Mouse (Mus musculus): ENCODE measurements around the gene Gpatch2. TPM values are rescaled to one million over a fixed set of nuclear protein-coding genes. Genes with fewer than 3 reads are reported as not detected.

Gpatch2 gene
- polyA plus RNA-seq, 1 experiment from 2014 or later, result 16.8 TPM

DNA sequence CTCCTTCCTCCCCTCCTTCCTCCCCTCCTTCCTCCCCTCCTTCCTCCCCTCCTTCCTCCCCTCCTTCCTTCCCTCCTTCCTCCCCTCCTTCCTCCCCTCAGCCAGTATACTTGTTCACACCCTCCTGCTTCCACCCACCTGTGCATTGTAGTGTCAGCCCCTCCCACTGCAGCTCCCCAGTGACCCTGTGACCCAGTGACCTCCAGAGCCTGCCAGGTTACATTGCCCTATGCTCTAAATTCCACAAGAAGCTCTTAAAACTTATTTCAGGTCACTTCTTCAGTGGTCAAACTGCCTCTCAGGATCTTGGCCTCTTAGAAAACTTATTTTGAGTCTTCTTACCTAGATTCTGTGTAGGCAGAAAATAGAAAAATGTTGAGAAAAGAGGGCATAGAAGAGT, 99.2 kb downstream of the Gpatch2 start:
- H3K27ac ChIP-seq, result no peak overlapping the region
- H3K9me3 ChIP-seq, result no peaks in the 10 kb centered on the region
- H3K4me1 ChIP-seq (replicated peaks), result no peaks in the 10 kb centered on the region
- no peak overlapping the region for H3K4me3 ChIP-seq (replicated peaks)
- H3K9ac ChIP-seq, result no peak overlapping the region
- no peak for ATAC-seq
- no peaks in the 10 kb centered on the region for H3K36me3 ChIP-seq
- no peak overlapping the region for H3K4me2 ChIP-seq (replicated peaks)
- H3K27me3 ChIP-seq (replicated peaks), result no peaks in the 10 kb centered on the region

DNA sequence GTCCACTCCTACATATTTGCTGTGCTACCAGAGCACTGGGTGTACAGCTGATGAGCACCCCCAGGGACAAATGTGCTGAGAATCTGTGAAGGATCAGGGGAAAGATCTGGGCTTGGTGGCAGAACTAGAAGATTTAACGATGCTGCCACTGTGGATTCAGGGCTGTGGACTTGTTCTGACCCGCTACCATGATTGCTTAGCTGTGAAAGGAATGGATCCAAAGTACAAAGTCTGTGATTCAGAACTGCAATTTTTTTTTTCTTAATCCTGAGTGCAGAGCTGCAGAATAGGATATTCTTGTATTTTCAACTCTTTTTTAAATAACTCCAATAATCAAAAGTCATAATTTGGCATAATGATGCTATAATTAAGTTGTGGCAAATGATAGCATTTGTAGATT, 100.5 kb downstream of the Gpatch2 start:
- no peaks in the 10 kb centered on the region for H3K27me3 ChIP-seq (replicated peaks)
- H3K36me3 ChIP-seq, result no peaks in the 10 kb centered on the region
- no peak overlapping the region for H3K4me3 ChIP-seq (replicated peaks)
- no peaks in the 10 kb centered on the region for H3K4me1 ChIP-seq (replicated peaks)
- no peak for ATAC-seq
- no peak overlapping the region for H3K9ac ChIP-seq
- no peak overlapping the region for H3K27ac ChIP-seq
- H3K4me2 ChIP-seq (replicated peaks), result no peak overlapping the region
- H3K9me3 ChIP-seq, result no peaks in the 10 kb centered on the region
- WGBS, result 80% methylated on average over 2 of the region's 2 CpGs

DNA sequence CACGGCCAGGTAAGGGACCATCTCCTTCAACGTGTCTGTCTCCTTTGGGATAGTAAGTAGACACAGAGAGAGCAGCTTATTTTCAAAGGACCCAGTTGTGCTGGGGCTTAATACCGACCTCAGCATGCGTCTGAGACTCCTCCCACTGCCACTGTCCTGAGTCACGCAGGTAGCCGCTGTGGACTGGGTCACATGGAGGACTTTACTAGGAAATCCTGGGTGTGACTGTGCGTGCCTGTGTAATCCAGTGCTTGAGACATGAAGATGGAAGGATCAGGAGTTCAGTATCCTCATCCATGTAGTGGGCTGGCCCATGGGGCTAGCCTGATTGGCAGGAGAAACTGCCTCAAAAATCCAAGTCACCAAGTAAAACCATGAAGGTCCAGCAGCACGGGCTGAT, 101.2 kb downstream of the Gpatch2 start:
- no peaks in the 10 kb centered on the region for H3K4me1 ChIP-seq (replicated peaks)
- no peaks in the 10 kb centered on the region for H3K27me3 ChIP-seq (replicated peaks)
- H3K27ac ChIP-seq, result no peak overlapping the region
- H3K4me2 ChIP-seq (replicated peaks), result no peak overlapping the region
- no peaks in the 10 kb centered on the region for H3K36me3 ChIP-seq
- peak; percentile 42; the same call in 1 of the 2 replicates for ATAC-seq
- no peaks in the 10 kb centered on the region for H3K9me3 ChIP-seq
- no peak overlapping the region for H3K9ac ChIP-seq
- 85% methylated on average over 8 of the region's 8 CpGs for WGBS
- H3K4me3 ChIP-seq (replicated peaks), result no peak overlapping the region

DNA sequence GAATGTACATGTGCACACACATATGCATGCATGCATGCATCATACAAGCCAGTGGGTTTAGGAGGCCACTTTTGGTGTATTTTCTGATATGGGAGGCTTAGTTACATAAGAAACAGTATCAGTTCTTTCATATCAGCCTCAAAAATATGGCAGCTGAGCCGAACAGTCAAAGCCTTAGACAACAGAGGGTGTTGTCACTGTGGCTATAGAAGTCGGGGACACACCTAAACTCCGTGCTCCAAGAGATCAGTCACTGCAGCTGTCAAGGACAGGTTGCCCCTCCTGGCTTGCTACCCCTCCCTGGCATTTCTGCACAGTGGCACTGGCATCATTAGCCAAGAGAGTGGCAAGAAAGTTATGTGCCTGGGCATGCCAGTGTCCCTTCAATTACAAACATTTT, 106.5 kb downstream of the Gpatch2 start:
- no peak for ATAC-seq
- no peaks in the 10 kb centered on the region for H3K36me3 ChIP-seq
- H3K9me3 ChIP-seq, result no peaks in the 10 kb centered on the region
- H3K9ac ChIP-seq, result no peak overlapping the region
- H3K27me3 ChIP-seq (replicated peaks), result no peaks in the 10 kb centered on the region
- 71% methylated on average over 3 of the region's 3 CpGs for WGBS
- no peak overlapping the region for H3K4me3 ChIP-seq (replicated peaks)
- H3K4me1 ChIP-seq (replicated peaks), result no peaks in the 10 kb centered on the region
- no peak overlapping the region for H3K4me2 ChIP-seq (replicated peaks)
- no peak overlapping the region for H3K27ac ChIP-seq

DNA sequence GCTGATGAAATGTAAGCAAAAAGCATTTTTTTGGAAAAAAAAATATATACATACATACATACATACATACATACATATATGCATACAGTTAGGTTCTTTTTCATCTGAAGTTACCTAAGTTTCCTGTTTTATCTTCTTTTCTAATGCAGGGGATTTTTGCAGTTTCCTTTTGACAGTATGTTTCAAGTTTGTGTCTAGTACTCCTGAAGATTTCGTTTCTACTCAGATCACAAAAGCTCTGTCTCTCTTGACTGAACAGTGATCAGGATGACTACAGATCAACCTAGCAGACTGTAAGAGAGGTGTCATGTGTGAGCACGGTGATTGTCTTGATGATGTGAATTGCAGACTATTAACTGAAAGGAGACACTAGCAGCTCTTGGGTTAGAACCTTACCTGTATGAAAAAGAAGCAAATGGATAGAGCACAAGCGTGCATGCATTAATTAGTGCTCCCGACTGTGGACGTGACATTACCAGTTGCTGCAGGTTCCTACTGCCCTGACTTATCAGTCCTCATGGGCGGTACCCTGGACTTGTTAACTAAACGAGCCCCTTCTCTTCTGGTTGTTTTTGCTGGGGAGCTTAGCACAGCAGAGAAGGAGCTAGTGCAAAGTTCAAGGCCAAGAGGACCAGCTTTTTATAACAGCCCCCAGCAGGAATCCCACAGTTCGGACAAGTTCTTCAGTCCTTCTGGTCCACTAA, 107.3 kb downstream of the Gpatch2 start:
- Histone ChIP-seq H3K27me3 (replicated peaks) (no peaks in the 10 kb centered on the region), H3K4me2 (replicated peaks) (no peak overlapping the region), H3K9ac (no peak overlapping the region), H3K4me3 (replicated peaks) (no peak overlapping the region), H3K4me1 (replicated peaks) (no peaks in the 10 kb centered on the region), H3K36me3 (no peaks in the 10 kb centered on the region), H3K27ac (peak overlapping the region; percentile 48), H3K9me3 (no peaks in the 10 kb centered on the region)
- peak; percentile 95 for ATAC-seq
- 61% methylated on average over 8 of the region's 8 CpGs for WGBS

DNA sequence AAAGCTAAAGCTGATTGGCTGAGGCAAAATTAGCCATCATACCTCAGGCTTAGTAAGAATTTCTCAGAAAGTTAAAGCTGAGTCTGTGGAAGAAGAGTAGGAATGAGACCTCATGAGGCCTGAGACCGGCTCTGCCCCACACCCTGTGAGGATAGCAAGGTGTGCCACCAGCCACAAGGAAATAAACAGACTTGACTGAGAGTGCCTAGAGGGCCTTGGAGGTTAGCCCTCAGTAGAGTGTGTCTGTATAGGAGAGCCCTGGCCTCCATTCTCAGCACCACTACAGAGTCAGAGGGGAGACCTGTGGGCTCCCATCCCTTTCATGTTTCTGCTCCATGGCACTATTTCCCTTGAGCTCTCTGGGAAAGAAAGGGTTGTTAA, 107.9 kb downstream of the Gpatch2 start:
- H3K36me3 ChIP-seq, result no peaks in the 10 kb centered on the region
- no peak overlapping the region for H3K9ac ChIP-seq
- no peaks in the 10 kb centered on the region for H3K4me1 ChIP-seq (replicated peaks)
- H3K4me2 ChIP-seq (replicated peaks), result no peak overlapping the region
- H3K27ac ChIP-seq, result peak overlapping the region; percentile 48
- ATAC-seq, result peak; percentile 93
- no peaks in the 10 kb centered on the region for H3K9me3 ChIP-seq
- WGBS, result 76% methylated on average over 1 of the region's 1 CpGs
- H3K4me3 ChIP-seq (replicated peaks), result no peak overlapping the region
- H3K27me3 ChIP-seq (replicated peaks), result no peaks in the 10 kb centered on the region

DNA sequence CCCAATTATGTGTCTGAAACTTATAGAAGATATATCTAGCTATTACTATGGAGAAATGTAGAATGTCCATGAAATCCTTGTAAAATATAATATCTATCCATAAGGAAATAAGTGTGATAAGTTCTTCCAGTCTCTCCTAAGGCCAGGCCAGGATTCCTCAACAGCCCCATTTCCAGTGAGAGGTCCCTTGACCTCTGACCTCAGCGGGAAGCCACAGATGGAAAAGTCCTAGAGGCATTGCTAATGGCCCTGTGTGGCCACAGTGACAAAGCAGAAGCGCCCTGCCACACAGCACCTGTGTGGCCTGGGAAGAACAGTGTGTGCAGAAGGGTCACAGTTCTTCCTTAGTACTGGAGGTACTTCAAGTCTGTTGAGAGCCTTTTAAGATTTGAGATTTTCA, 127.2 kb downstream of the Gpatch2 start:
- H3K4me2 ChIP-seq (replicated peaks), result no peak overlapping the region
- WGBS, result 71% methylated on average over 2 of the region's 2 CpGs
- H3K9me3 ChIP-seq, result no peaks in the 10 kb centered on the region
- no peak overlapping the region for H3K27ac ChIP-seq
- no peaks in the 10 kb centered on the region for H3K27me3 ChIP-seq (replicated peaks)
- no peaks in the 10 kb centered on the region for H3K36me3 ChIP-seq
- no peak for ATAC-seq
- H3K9ac ChIP-seq, result no peak overlapping the region
- no peaks in the 10 kb centered on the region for H3K4me1 ChIP-seq (replicated peaks)
- H3K4me3 ChIP-seq (replicated peaks), result no peak overlapping the region

DNA sequence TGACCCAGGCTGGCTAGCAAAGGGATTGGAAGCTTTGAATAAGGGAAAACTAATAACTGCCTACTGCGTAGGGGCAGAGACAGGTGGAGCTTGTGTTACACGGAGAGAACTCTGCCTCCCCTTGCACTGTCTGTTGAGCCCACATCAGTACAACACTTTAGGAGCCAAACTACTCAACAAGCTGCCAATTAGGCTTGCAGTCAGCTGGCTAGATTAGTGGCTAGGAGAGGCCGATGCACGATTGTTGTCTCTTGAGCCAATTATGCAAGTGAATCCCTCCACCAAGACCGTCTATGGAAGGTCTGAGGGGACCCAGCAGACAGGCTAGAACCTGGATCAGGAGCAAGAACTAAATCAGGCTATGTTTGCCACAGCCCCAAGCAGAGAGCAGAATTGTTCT, 129.8 kb downstream of the Gpatch2 start:
- Histone ChIP-seq H3K36me3 (no peaks in the 10 kb centered on the region), H3K9ac (no peak overlapping the region)
- no peak for ATAC-seq

DNA sequence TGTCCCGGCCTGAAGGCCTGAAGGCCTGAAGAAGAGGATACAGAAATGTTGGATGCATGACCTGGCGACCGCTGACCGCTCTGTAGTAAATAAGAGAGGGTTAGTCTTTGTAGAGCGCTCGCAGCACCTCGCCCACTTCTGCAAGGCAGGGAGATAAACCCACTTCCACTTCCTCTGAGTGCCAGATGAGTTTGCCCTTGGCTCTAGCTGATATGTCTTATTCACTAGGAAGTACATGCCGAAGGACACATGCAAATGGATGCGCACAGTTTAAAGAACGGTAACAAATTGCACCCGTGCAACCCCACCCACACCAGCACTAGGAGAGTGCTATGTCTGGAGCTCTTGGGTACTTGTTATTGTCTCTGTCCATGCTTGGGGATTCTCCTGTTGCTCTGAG, 131.6 kb downstream of the Gpatch2 start:
- Histone ChIP-seq H3K27ac (no peak overlapping the region), H3K27me3 (replicated peaks) (no peaks in the 10 kb centered on the region), H3K4me2 (replicated peaks) (no peak overlapping the region), H3K36me3 (no peaks in the 10 kb centered on the region), H3K9me3 (no peaks in the 10 kb centered on the region), H3K4me3 (replicated peaks) (no peak overlapping the region), H3K9ac (no peak overlapping the region), H3K4me1 (replicated peaks) (no peaks in the 10 kb centered on the region)
- 90% methylated on average over 11 of the region's 11 CpGs for WGBS
- no peak for ATAC-seq

More for the DNA sequence above, 129.8 kb downstream of the Gpatch2 start:
- no peak overlapping the region for H3K4me2 ChIP-seq (replicated peaks)
- 90% methylated on average over 5 of the region's 5 CpGs for WGBS
- H3K4me1 ChIP-seq (replicated peaks), result no peaks in the 10 kb centered on the region
- no peak overlapping the region for H3K4me3 ChIP-seq (replicated peaks)
- H3K27me3 ChIP-seq (replicated peaks), result no peaks in the 10 kb centered on the region
- no peak overlapping the region for H3K27ac ChIP-seq
- no peaks in the 10 kb centered on the region for H3K9me3 ChIP-seq

DNA sequence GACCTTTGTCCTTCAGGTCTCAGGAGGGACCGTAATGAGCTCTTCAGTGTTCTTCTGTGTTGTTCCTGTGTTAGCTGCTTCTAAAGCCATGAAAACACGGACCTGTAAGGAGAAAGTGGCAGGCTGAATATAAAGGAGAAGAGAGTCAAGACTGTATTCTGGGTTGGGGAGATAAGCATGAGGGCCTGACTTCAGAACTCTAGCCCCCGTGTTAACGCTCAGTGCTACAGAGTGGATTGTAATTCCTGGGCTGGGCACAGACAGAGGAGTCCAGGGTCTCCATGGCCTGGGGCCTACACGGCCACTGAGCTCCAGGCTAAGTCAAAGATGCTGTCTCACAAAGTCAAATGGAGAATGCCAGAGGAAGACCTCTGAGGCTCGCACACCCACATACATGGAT, 132.3 kb downstream of the Gpatch2 start:
- Histone ChIP-seq H3K4me1 (replicated peaks) (no peaks in the 10 kb centered on the region), H3K4me2 (replicated peaks) (no peak overlapping the region), H3K27ac (no peak overlapping the region), H3K27me3 (replicated peaks) (no peaks in the 10 kb centered on the region), H3K36me3 (no peaks in the 10 kb centered on the region), H3K4me3 (replicated peaks) (no peak overlapping the region), H3K9ac (no peak overlapping the region), H3K9me3 (no peaks in the 10 kb centered on the region)
- whole genome bisulfite sequencing, result 89% methylated on average over 6 of the region's 6 CpGs
- ATAC-seq, result no peak

DNA sequence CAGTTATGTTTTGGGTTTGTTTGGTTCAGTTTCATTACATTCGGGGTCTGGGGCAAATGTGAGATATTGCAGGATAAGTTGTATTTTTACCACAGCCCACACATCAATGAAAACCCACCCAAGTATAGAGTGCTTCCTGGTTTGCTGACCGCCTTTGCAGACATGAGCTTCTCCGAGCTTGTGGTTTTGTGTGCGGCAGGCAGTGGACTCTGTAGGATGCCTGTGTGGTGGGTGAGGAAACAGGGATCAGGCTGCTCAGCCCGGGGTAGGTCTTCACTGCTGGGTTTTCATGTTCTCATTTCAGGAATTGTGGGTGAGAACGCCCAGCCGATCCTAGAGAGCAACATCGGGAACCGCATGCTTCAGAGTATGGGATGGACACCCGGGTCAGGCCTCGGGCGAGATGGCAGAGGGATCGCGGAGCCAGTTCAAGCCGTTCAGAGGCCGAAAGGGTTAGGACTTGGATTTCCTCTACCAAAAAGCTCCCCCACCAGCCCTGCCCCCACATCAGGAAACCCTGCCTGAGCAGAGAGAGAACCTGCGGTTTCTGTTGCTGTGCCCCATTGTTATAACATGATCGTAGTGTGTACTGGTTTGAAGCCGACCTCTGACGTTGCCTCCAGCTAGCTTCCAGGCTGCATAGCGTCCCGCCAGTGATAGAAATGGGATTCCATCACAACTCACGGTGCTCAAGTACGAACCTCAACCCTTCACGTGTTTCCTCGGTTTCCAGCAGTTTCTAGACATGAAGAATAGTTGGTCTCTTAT, 132.9 kb downstream of the Gpatch2 start:
- H3K36me3 ChIP-seq, result no peaks in the 10 kb centered on the region
- H3K4me1 ChIP-seq (replicated peaks), result no peaks in the 10 kb centered on the region
- no peak overlapping the region for H3K4me2 ChIP-seq (replicated peaks)
- H3K27me3 ChIP-seq (replicated peaks), result no peaks in the 10 kb centered on the region
- H3K9me3 ChIP-seq, result no peaks in the 10 kb centered on the region
- H3K9ac ChIP-seq, result no peak overlapping the region
- H3K27ac ChIP-seq, result no peak overlapping the region
- 94% methylated on average over 26 of the region's 26 CpGs for WGBS
- H3K4me3 ChIP-seq (replicated peaks), result no peak overlapping the region
- no peak for ATAC-seq

DNA sequence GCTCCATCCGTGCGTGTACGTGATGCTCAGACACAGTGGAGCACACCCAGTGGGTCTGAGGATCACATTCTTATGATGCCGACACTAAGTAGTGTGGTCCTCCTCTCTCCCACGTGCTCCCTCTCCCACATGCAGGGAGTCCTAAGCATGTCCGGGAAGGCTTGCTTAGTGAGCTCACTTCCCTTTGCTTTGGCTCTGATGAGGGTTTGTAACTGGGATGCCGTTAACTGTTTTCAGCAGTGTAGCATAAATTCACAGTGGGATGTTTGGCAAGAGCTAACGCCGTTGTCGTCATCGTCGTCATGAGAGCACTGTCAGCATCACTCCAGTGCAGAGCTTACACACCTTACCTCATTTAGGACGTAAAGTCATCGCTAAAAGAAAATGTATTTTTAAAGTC, 133.6 kb downstream of the Gpatch2 start:
- 91% methylated on average over 14 of the region's 14 CpGs for WGBS
- H3K9me3 ChIP-seq, result no peaks in the 10 kb centered on the region
- H3K9ac ChIP-seq, result no peak overlapping the region
- no peaks in the 10 kb centered on the region for H3K36me3 ChIP-seq
- ATAC-seq, result no peak
- H3K27me3 ChIP-seq (replicated peaks), result no peaks in the 10 kb centered on the region
- no peaks in the 10 kb centered on the region for H3K4me1 ChIP-seq (replicated peaks)
- no peak overlapping the region for H3K4me2 ChIP-seq (replicated peaks)
- H3K27ac ChIP-seq, result no peak overlapping the region
- no peak overlapping the region for H3K4me3 ChIP-seq (replicated peaks)

DNA sequence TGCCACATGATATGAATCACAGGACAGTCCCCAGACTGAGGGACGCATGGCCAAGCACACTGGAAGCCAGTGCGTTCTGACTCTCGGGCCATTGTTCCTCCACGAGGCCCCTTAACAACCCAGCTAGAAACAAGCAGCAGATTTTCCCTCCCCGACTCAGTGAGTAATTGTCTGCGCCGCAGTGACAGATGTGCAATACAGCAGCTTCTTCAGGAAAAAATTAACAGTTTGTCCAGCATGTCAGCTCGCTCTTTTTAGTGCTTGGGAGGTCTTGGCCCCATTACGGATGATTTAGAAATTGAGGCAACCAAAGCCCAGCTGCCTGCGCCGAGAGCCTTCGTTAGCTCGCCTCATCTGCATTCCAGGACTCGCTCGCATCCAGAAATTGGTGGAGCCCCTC, 140.9 kb downstream of the Gpatch2 start:
- Histone ChIP-seq H3K36me3 (no peaks in the 10 kb centered on the region), H3K9ac (no peak overlapping the region), H3K4me1 (replicated peaks) (no peaks in the 10 kb centered on the region), H3K9me3 (no peaks in the 10 kb centered on the region), H3K27ac (no peak overlapping the region), H3K27me3 (replicated peaks) (no peaks in the 10 kb centered on the region), H3K4me3 (replicated peaks) (no peak overlapping the region), H3K4me2 (replicated peaks) (no peak overlapping the region)
- WGBS, result 74% methylated on average over 15 of the region's 15 CpGs
- ATAC-seq, result no peak

Measured in intestine, embryonic 15.5 days (tissue).